Mouse (Mus musculus) cerebellum, adult 9-11 months (tissue): Measurements from ENCODE around the gene Efna5.

ENCODE experiments used
- DNase-seq: peaks from one replicate; pipeline ENCODE4 v3.0.0; 2022

Gene Efna5

DNA sequence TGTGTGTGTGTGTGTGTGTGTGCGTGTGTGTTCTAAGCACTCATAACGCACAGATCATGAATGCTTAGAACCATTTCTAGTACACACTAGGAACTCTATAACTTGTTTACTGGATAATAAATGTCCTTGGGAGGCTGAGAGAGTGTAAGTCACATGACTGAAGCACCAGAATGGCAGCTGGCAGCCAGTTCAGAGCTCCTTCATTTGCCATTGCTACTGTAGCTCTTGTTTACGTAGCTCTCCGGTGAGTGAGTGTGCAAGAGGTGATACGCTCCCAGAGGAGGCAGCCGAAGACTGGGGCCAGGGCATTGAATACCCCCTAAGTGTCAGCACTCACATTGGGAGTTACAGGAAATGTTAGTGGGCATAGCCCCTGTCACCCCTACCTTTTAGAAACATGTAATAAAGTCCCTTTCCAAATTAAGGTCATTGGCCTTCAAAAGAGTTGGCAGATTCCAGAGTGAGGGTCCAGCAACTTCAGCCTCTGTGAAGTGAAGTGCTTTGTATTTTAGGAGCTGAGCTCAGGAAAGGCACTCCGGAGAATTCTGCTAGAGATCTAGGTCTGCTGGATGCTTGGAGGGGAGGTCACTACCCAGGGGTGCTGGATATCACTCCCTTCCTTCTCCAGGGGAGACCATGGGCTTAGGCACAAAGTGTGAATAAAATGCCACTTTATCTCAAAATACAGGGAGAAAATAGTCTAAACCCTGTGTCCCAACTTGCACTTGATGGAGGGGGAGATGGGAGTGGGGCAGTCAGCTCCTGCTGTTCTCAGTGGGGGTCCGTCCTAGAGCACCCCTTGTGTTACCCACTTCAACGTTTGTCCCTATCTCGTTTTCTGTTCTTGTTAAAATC, 289.3 kb downstream of the Efna5 start:
- no peak for DNase-seq

DNA sequence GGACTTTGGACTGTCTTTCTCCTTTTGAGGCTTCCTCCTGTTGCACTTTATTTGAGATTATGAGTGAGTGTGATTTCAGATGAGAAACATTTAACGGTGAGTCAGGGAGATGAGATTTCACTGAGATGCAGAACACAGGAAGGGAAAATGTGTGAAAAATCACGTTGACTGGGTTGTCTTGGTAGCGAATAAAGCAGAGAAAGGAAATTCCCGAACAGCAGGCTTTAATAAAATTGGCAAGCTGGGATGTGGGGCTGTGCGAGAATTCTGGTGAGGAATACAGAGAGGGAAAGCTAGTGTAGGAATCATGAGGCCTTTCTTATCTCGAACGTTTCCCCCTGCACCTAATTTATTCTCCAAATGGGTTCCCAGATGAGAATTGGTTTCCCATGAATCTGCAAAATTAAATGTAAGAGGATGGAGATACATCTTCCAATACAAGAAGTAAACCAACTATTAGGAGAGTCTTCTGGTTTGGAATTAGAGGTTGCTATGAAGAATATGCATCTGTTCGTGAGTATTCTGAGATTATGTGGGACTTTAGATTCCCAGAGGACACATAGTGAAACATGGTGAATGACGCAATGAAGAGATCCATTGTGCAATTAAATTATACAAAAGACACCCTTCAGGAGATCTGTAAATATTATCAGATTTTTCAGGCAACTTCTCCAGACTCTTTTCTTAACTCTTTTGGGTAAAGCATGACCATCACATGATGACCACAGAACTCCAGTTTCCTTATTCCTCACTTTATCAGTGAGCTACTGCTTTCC, 290.2 kb downstream of the Efna5 start:
- DNase-seq: no peak

DNA sequence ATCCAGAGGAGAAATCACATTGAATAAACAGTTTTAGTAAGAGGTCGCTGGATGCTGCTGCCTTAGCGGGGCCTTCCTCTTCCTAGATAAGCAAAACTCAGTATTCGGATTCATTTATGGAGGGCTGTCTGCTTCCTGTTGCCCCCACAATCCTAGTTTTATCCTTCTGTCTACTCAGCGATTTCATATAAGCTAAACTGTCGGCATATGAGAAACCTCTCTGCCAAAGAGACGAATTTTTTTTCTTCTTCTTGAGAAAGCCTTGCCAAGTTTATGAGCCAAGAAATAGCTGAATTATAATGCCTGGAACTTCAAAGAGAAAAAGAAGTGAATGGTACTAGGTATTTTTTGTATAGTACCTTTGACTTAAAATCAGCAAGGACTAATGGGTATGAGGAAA, 301.0 kb downstream of the Efna5 start:
- no peak for DNase-seq

DNA sequence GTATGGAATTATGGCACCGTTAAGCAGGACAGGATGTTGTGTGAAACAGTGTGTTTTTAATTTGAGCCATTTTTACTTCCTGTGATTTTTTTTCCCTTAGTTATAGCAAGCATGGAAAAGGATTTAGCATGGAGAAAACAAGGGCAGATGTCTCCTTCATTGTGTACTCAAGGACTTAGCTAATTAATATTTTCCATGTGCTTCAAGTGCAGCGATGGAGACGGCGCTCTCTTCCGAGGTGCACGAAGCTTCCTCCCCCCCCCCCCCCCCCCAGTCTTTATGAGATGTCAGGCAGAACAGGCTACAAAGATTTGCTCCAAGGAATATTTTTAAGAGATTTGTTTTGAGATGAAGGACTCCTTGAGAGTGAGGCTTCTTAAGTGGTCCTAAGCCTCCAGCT, 301.5 kb downstream of the Efna5 start:
- no peak for DNase-seq

DNA sequence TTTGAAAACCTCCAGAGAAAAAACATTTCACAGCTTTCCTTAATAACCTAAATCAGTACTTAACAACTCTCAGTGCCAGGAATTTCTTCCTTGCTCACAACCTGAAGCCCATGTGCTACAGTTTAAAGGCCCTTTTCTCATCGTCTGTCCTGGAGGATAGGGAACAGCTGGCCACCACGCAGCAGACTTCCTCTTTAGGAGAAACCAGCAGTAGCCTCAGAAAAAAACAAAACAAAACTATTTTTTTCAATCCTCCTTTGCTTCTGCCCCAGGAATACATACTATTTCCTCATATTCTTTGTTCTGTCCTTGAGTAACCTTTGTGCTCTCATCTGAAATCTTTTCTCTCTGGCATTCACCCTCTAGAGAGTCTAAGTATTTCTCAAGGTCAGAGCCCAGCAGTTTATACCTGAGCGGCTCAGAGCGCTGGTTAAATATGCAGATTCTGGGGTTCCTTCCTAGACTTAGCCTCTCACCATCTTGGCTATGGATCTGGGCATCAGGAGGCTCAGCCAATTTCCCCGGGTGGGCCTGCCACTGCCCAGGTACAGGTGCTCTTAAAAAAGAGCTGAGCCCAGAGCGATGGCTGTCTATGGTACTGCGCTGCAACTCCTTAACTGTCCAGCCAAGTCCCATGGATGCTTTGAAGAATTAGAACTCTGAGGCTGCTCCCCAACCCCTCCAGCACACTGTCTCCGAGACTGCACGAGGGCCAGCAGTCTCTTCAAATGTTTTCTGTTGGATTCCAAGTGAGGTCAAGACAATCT, 306.4 kb downstream of the Efna5 start:
- no peak for DNase-seq

DNA sequence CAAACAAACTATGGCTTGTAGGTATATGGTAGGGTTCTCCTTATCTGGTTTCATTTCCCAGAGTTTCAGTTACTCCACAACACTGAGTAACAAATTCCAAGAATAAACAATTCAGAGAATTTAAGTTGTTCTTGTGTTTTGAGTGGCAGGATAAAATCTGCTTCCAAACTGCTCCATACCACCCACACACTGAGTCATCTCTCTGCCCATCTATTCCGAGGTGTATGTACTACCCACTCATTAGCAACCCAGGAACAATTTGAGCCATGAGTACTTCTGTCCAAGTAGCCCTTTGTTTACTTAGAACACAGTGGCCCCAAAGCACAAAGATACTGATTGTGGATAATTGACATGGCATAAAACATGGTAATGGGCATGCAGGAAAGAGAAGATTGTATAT, 311.0 kb downstream of the Efna5 start:
- no peak for DNase-seq

DNA sequence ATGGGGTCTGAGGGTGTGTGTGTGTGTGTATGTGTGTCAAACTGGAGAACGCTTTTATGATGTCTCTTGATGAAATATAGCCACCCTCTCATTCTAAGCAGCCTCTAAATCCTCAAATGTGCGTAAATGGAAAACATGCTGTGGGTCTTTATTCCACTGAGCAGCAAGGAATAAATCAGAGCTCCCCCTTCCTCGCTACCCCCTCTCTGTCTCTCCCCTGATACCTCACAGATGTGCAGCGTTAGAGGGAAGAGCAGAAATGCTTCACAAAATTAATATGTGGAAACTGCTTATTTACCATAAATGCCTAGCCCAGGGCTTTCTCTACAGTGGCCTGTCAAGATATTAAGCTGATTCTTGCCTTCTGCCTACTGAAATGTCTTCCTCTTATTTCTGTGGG, 313.1 kb downstream of the Efna5 start:
- DNase-seq: no peak

DNA sequence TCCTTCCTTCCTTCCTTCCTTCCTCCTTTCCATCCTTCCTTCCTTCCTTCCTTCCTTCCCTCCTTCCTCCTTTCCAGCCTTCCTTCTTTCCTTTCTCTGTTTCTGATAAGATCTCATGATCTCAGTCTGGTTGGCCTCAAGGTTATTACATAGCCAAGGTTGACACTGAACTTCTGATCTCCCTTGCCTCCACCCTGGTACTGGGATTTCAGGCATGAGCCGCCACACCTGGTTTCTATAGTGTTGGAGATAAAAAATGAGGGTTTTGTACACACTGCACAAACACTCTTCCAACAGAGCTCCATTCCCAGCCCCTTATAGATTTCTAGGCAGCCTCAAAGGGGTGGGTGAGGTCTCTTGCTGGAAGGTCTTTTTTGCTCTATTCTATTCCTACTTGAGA, 315.5 kb downstream of the Efna5 start:
- no peak for DNase-seq

DNA sequence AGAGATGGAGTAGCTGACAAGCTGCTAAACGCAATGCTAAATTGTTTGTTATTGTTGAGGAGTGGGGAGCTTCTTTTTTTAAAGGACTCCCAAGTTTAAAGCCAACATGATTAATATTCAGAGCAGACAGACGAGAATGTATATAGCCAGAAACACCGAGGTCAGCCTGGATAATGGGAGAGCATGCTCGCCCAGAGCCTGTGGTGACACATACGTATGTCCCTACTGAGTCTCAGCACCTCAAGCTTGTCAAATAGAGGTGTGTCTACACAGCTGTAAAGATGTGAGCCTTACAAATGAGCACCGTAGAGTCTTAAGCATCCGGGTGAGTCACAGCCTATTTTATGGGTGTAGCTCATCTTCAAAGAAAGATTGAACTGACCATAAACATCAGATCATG, 318.7 kb downstream of the Efna5 start:
- no peak for DNase-seq

DNA sequence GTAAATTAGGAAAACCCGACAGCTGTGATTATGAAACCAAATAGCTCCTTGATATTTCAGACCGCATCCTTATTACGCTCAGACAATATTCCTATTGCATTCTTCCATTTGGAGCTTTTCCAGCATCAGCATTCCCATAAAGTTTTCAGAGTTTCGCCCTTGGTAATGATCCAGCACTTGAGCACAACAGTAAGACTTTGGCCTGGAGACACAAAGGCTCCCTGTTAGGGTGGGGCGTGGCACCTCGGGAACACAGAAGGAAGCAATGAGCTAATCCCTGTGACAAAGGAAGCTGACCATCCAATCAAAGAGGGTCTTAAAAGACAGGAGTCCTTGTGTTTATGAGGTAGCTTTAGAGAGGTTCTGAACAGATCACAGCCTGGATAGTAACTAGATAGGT, 323.9 kb downstream of the Efna5 start:
- no peak for DNase-seq
